Comparison of ENCODE assay signal across 11 mouse cellular contexts in the genomic region with DNA sequence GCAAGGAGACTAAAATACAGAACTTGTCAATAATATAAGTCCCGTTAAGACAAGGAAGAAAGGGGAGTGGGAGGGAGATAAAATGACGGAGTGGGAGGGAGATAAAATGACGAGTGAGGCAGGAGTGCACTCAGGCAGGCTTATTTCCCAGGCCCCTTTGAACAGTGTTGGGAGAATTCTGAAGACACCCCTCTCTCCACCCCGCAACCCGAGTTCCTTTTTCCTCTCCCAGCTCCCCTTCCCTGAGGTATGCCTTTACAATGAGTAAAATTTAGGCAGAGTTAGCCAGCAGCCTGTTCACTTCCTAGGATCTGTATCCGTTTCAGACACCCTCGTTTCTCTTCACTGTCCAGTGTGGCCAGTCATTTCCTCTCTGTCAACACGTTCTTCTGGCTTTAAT.
A peak's percentile ranks its signal among the peaks of the same experiment; 100 is the strongest.
DNase-seq lines count a peak whose midpoint lies in the region; ATAC-seq and TF ChIP-seq lines count a peak whose summit lies in the region.
"Had no signal": no experiment of that assay in that cellular context is flagged by ENCODE, and none has a peak within 500 bp of the region (broad histone marks: within the 10 kb centered on the region; RNA-seq: fewer than 3 reads in every experiment).

No protein-coding gene starts in this region.

- peaks cover 0 to 3% of the 10 kb centered on the region in 2 experiments; a peak in 2 of 4 replicates for H3K4me1 ChIP-seq in heart, embryonic 14.5 days (ENCODE audit: control insufficient read depth in 2 of 2, insufficient read depth in 2 of 2, low read length in 2 of 2)
- peaks cover 18% of the 10 kb centered on the region for H3K4me1 ChIP-seq in forebrain, embryonic 12.5 days
- H3K4me1 ChIP-seq in limb, embryonic 13.5 days: peaks cover 13% of the 10 kb centered on the region

- ATAC-seq in heart, embryonic 14.5 days (ENCODE audit: insufficient number of reproducible peaks, insufficient read depth, low FRiP score, low read depth): no peak
- no peak for ATAC-seq in forebrain, embryonic 12.5 days (ENCODE audit: low FRiP score)
- no peak for ATAC-seq in limb, embryonic 13.5 days (ENCODE audit: low FRiP score, low read depth)
- ATAC-seq: CD4-positive, CD25-positive, alpha-beta regulatory T cell, adult 4 months had no signal

- no peaks in the 10 kb centered on the region for H3K9me3 ChIP-seq in heart, embryonic 14.5 days (ENCODE audit: control insufficient read depth, low read length)
- no peaks in the 10 kb centered on the region for H3K9me3 ChIP-seq in forebrain, embryonic 12.5 days
- no peaks in the 10 kb centered on the region for H3K9me3 ChIP-seq in limb, embryonic 13.5 days

- no peak overlapping the region for H3K9ac ChIP-seq in heart, embryonic 14.5 days (ENCODE audit: low read length)
- no peak overlapping the region for H3K9ac ChIP-seq in forebrain, embryonic 12.5 days
- H3K9ac ChIP-seq in limb, embryonic 13.5 days: no peak overlapping the region

- TF ChIP-seq CTCF in brain, embryonic 14.5 days (IDR thresholded peaks at IDR 0.05; ENCODE audit: borderline replicate concordance, extremely low read depth, insufficient read depth, insufficient read length): no peak

- WGBS in heart, embryonic 14.5 days: 14% methylated on average over 8 of the region's 8 CpGs
- 9% methylated on average over 8 of the region's 8 CpGs for WGBS in forebrain, embryonic 12.5 days
- 15% methylated on average over 8 of the region's 8 CpGs for WGBS in limb, embryonic 13.5 days

- H3K27ac ChIP-seq in heart, embryonic 14.5 days (replicated peaks in 1 of 2; ENCODE audit: control insufficient read depth in 1 of 2, insufficient read depth in 1 of 2, low read depth in 2 of 2, low read length in 2 of 2): no peak overlapping the region
- no peak overlapping the region for H3K27ac ChIP-seq in forebrain, embryonic 12.5 days
- no peak overlapping the region for H3K27ac ChIP-seq in limb, embryonic 13.5 days

- intact Hi-C loops in heart, postnatal 14 days (cut with DNase I): no loop called here

- no peaks in the 10 kb centered on the region for H3K36me3 ChIP-seq in heart, embryonic 14.5 days (ENCODE audit: control insufficient read depth, insufficient read depth, low read length)
- no peaks in the 10 kb centered on the region for H3K36me3 ChIP-seq in forebrain, embryonic 12.5 days (replicated peaks)
- no peaks in the 10 kb centered on the region for H3K36me3 ChIP-seq in limb, embryonic 13.5 days

- H3K4me2 ChIP-seq in heart, embryonic 14.5 days (ENCODE audit: low read length): peak overlapping the region; percentile 61
- H3K4me2 ChIP-seq in forebrain, embryonic 12.5 days: peak overlapping the region; percentile 55
- H3K4me2 ChIP-seq in limb, embryonic 13.5 days (replicated peaks): peak overlapping the region; percentile 62

- no peak for TF ChIP-seq POLR2A in brain, embryonic 14.5 days (IDR thresholded peaks at IDR 0.05; ENCODE audit: borderline replicate concordance, extremely low read depth, insufficient read depth, insufficient read length, poor library complexity, severe bottlenecking)

- DNase-seq in heart, postnatal 14 days: no peak
- peak; percentile 46 for DNase-seq in brain, embryonic 14.5 days (ENCODE audit: low read depth)
- DNase-seq in B cell, adult 2 months: no peak
- no peak for DNase-seq in layer of hippocampus, postnatal 25 days (ENCODE audit: extremely low spot score in 1 of 2, low spot score in 1 of 2)
- DNase-seq in thymus, postnatal 0 days (ENCODE audit: low spot score): no peak
- DNase-seq: liver; thymus, postnatal 14 days had no signal

- H3K4me3 ChIP-seq in heart, embryonic 14.5 days (ENCODE audit: control insufficient read depth in 1 of 2, insufficient read depth in 1 of 2, low read depth in 1 of 2, low read length in 2 of 2): peak overlapping the region in 1 of 2 experiments; percentile 25; a peak in 1 of 4 replicates
- H3K4me3 ChIP-seq in forebrain, embryonic 12.5 days (replicated peaks): 0 out of 2 replicates have a peak overlapping the region, but pooled peaks have one; percentile 5
- H3K4me3 ChIP-seq in limb, embryonic 13.5 days: peak overlapping the region; percentile 10; the same call in 1 of the 2 replicates

- H3K27me3 ChIP-seq in heart, embryonic 14.5 days (ENCODE audit: control insufficient read depth, insufficient read depth, low read length): peaks cover 25% of the 10 kb centered on the region
- peaks cover 24% of the 10 kb centered on the region for H3K27me3 ChIP-seq in forebrain, embryonic 12.5 days
- peaks cover 34% of the 10 kb centered on the region for H3K27me3 ChIP-seq in limb, embryonic 13.5 days
